Mouse (Mus musculus): ENCODE data around the gene Asb2. TPM values are rescaled to one million over a fixed set of nuclear protein-coding genes. Genes with fewer than 3 reads are reported as not detected.
A peak's percentile ranks its signal among the peaks of the same experiment; 100 is the strongest.

Gene Asb2
- polyA plus RNA-seq, 1 experiment from 2014 or later: 23.6 TPM

DNA sequence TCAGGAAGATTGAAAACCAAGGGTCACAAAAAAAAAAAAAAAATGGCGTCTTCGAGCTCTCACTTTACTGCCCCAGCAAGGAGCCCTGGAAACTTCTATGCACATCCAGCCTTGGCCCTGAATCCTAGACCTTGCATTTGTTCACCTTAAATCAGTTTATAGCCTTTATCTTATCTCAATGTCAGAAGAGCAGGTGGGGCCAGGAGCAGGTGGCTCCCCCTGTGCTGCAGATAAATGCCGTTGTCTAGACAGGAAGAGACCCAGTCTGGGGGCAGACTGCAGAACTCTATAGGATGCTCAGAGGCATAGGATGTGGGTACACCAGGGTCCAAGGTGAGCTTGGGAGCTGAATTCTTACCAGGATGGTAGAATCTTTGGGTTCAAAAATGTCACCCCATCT is 63.4 kb downstream of the Asb2 start:
- no peaks in the 10 kb centered on the region for H3K36me3 ChIP-seq (ENCODE audit: control insufficient read depth, insufficient read depth, low read length)
- ATAC-seq: peak; percentile 77

DNA sequence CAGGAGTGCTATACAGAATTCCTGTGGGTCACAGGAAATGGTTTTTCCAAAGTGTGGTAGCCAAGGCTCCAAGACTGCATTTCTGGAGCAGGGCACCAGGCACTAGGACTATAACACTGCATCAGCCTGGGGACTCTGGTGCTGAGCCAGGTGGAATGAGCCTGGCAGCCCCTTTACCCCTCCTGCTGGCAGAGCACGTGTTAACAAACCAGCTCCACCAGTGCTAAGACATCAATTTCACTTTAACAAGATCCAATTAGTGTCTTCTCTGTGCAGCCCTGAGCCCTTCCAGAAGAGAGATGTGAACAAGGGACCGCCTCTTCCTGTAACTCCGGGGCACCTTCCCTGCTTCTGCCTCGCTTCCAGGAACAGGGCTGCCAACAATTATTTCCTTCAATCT is 68.5 kb downstream of the Asb2 start:
- Histone ChIP-seq H3K9ac (ENCODE audit: low read depth, low read length) (no peak overlapping the region), H3K4me3 (ENCODE audit: low read length) (no peak overlapping the region), H3K27ac (ENCODE audit: low read length) (no peak overlapping the region), H3K4me2 (ENCODE audit: low read depth, low read length) (no peak overlapping the region), H3K4me1 (ENCODE audit: control insufficient read depth, insufficient read depth, low read length) (no peaks in the 10 kb centered on the region), H3K9me3 (ENCODE audit: control insufficient read depth, low read length) (no peaks in the 10 kb centered on the region), H3K36me3 (ENCODE audit: control insufficient read depth, insufficient read depth, low read length) (no peaks in the 10 kb centered on the region), H3K27me3 (replicated peaks; ENCODE audit: control insufficient read depth, insufficient read depth, low read length) (no peaks in the 10 kb centered on the region)
- 74% methylated on average over 4 of the region's 4 CpGs for WGBS
- ATAC-seq: no peak

More for the DNA sequence above, 63.4 kb downstream of the Asb2 start:
- Histone ChIP-seq H3K4me3 (ENCODE audit: low read length) (no peak overlapping the region), H3K9me3 (ENCODE audit: control insufficient read depth, low read length) (no peaks in the 10 kb centered on the region), H3K9ac (ENCODE audit: low read depth, low read length) (no peak overlapping the region), H3K27me3 (replicated peaks; ENCODE audit: control insufficient read depth, insufficient read depth, low read length) (no peaks in the 10 kb centered on the region), H3K4me2 (ENCODE audit: low read depth, low read length) (no peak overlapping the region), H3K4me1 (ENCODE audit: control insufficient read depth, insufficient read depth, low read length) (no peaks in the 10 kb centered on the region), H3K27ac (ENCODE audit: low read length) (no peak overlapping the region)
- 66% methylated on average over 3 of the region's 3 CpGs for WGBS

DNA sequence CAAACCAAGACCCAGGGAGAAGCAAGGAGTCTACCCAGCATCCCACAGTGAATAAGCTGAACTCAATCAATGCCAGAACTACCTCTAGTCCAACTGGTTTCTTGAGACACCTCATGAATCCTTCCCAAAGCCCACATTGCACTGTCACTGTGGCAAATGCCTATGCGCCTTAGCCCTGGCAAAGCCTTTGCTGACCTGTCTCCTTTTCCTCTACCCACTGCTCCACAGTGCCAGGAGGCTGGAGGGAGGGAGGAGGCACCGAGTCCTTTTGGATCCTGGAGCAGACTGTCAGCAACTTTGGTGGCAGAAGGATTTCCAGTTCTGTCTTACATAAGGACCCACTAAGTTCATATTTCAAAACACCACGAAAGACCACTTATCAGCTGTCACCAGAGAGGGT is 72.4 kb downstream of the Asb2 start:
- Histone ChIP-seq H3K9ac (ENCODE audit: low read depth, low read length) (no peak overlapping the region), H3K4me3 (ENCODE audit: low read length) (no peak overlapping the region), H3K4me2 (ENCODE audit: low read depth, low read length) (no peak overlapping the region), H3K9me3 (ENCODE audit: control insufficient read depth, low read length) (no peaks in the 10 kb centered on the region), H3K27ac (ENCODE audit: low read length) (no peak overlapping the region), H3K4me1 (ENCODE audit: control insufficient read depth, insufficient read depth, low read length) (no peaks in the 10 kb centered on the region), H3K36me3 (ENCODE audit: control insufficient read depth, insufficient read depth, low read length) (no peaks in the 10 kb centered on the region), H3K27me3 (replicated peaks; ENCODE audit: control insufficient read depth, insufficient read depth, low read length) (no peaks in the 10 kb centered on the region)
- ATAC-seq: no peak
- 81% methylated on average over 3 of the region's 3 CpGs for WGBS

DNA sequence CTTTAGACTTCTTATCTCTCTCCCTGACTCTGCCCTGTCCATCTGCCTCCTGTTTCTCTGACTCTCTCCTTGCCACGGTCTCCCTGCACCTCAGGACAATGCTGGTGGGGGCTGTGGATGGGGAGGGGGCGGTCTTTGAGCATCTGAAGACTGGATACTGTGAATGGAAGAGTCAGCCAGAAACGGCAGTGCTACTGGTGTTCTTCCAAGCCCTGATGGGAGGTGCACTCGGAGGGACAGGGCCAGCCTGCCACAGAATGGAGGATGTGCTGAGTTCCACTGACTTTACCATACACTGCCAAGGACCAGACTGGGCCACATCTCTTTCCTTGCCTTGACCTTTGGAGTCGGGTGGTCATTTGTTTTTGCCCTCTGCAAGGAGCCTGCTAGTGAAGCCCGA is 72.9 kb downstream of the Asb2 start:
- Histone ChIP-seq H3K4me1 (ENCODE audit: control insufficient read depth, insufficient read depth, low read length) (no peaks in the 10 kb centered on the region), H3K27ac (ENCODE audit: low read length) (no peak overlapping the region), H3K9ac (ENCODE audit: low read depth, low read length) (no peak overlapping the region), H3K4me3 (ENCODE audit: low read length) (no peak overlapping the region), H3K4me2 (ENCODE audit: low read depth, low read length) (no peak overlapping the region), H3K36me3 (ENCODE audit: control insufficient read depth, insufficient read depth, low read length) (no peaks in the 10 kb centered on the region), H3K9me3 (ENCODE audit: control insufficient read depth, low read length) (no peaks in the 10 kb centered on the region), H3K27me3 (replicated peaks; ENCODE audit: control insufficient read depth, insufficient read depth, low read length) (no peaks in the 10 kb centered on the region)
- WGBS: 63% methylated on average over 6 of the region's 6 CpGs
- no peak for ATAC-seq

DNA sequence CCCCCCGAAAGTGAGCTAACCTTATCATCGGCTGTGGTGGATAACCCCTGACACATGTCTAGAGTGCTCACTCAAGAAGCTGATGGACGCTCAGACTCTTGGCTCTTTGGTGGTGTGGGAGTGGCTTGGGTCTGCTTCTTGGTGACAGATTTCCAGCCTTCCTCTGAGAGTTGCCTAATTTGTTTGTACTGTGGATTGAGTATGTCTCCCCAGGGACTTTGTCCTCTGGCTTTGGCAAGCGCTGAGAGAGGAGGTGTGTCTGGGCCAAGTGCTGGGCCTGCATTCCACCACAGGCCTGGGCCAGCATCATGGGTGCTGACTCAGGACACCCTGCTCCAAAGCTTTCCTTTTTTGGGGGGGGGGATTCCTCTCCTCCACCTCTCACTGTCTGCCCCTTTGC is 73.9 kb downstream of the Asb2 start:
- no peak overlapping the region for H3K9ac ChIP-seq (ENCODE audit: low read depth, low read length)
- H3K36me3 ChIP-seq (ENCODE audit: control insufficient read depth, insufficient read depth, low read length): no peaks in the 10 kb centered on the region
- no peak overlapping the region for H3K4me3 ChIP-seq (ENCODE audit: low read length)
- H3K4me2 ChIP-seq (ENCODE audit: low read depth, low read length): no peak overlapping the region
- H3K9me3 ChIP-seq (ENCODE audit: control insufficient read depth, low read length): no peaks in the 10 kb centered on the region
- no peaks in the 10 kb centered on the region for H3K4me1 ChIP-seq (ENCODE audit: control insufficient read depth, insufficient read depth, low read length)
- no peak overlapping the region for H3K27ac ChIP-seq (ENCODE audit: low read length)
- no peaks in the 10 kb centered on the region for H3K27me3 ChIP-seq (replicated peaks; ENCODE audit: control insufficient read depth, insufficient read depth, low read length)
- peak; percentile 96 for ATAC-seq
- WGBS: 39% methylated on average over 4 of the region's 4 CpGs

DNA sequence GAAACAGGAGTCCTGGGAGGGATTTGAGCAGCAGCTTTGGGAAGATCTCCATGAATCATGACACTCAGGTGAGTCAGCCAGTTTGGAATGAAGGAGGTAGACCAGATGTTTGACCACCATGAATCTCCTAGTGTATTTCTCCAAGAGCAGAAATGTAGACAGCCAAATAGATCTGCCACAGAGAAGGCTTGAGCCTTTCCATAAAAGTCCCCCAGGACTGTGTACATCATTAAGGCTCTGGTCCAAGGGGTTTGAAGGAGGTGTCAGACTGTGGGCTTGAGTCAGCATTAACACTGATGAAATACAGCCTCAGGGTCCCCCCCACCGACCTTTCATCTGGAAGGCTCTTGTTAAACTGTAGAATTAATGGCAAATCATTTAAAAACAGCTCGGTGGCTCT is 74.3 kb downstream of the Asb2 start:
- Histone ChIP-seq H3K9me3 (ENCODE audit: control insufficient read depth, low read length) (no peaks in the 10 kb centered on the region), H3K9ac (ENCODE audit: low read depth, low read length) (no peak overlapping the region), H3K4me1 (ENCODE audit: control insufficient read depth, insufficient read depth, low read length) (no peaks in the 10 kb centered on the region), H3K36me3 (ENCODE audit: control insufficient read depth, insufficient read depth, low read length) (no peaks in the 10 kb centered on the region), H3K4me3 (ENCODE audit: low read length) (no peak overlapping the region), H3K4me2 (ENCODE audit: low read depth, low read length) (no peak overlapping the region), H3K27ac (ENCODE audit: low read length) (no peak overlapping the region), H3K27me3 (replicated peaks; ENCODE audit: control insufficient read depth, insufficient read depth, low read length) (no peaks in the 10 kb centered on the region)
- ATAC-seq: peak; percentile 39
- 50% methylated on average over 2 of the region's 2 CpGs for WGBS

DNA sequence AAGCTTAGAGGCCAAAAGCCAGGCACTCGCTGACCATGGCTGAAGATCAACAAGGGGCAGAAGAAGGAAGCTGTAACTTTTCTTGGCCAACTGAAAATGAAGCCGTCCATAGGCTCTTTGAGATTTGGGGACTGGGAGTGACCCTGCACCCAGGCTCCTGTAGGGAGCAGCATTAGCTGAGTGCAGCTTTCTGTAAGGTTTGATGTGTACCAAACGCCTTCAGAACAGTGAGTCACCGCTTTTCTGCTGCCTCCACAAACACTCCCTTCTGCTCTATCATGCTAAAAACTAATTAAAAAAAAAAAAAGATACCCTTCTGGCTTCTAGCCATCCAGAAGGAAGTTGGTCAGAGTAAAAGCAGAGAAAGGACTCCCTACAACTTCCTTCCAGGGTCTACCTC is 79.4 kb downstream of the Asb2 start:
- Histone ChIP-seq H3K36me3 (ENCODE audit: control insufficient read depth, insufficient read depth, low read length) (no peaks in the 10 kb centered on the region), H3K4me1 (ENCODE audit: control insufficient read depth, insufficient read depth, low read length) (no peaks in the 10 kb centered on the region), H3K9me3 (ENCODE audit: control insufficient read depth, low read length) (no peaks in the 10 kb centered on the region), H3K4me2 (ENCODE audit: low read depth, low read length) (no peak overlapping the region), H3K27ac (ENCODE audit: low read length) (no peak overlapping the region), H3K4me3 (ENCODE audit: low read length) (no peak overlapping the region), H3K27me3 (replicated peaks; ENCODE audit: control insufficient read depth, insufficient read depth, low read length) (no peaks in the 10 kb centered on the region), H3K9ac (ENCODE audit: low read depth, low read length) (no peak overlapping the region)
- WGBS: 57% methylated on average over 4 of the region's 4 CpGs
- no peak for ATAC-seq

DNA sequence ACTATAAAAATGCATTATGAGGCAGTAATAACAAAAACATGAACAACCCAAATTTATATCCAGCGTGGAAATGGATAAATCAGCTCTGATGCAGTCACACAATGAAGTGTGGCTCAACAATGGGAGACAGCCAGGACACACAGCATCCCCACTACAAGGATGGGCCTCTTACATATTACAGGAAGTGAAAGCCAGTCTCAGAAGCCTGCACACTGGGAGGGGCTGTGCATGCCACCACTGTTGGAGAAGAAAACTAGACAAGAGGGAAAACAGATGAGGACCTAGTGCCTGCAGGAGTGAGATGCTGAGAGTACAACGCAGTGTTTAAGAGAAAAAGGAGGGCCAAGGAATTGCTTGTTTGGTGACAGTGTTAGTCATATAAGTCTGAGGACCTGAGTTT is 82.1 kb downstream of the Asb2 start:
- Histone ChIP-seq H3K4me3 (ENCODE audit: low read length) (no peak overlapping the region), H3K27ac (ENCODE audit: low read length) (no peak overlapping the region), H3K9me3 (ENCODE audit: control insufficient read depth, low read length) (no peaks in the 10 kb centered on the region), H3K4me2 (ENCODE audit: low read depth, low read length) (no peak overlapping the region), H3K4me1 (ENCODE audit: control insufficient read depth, insufficient read depth, low read length) (no peaks in the 10 kb centered on the region), H3K36me3 (ENCODE audit: control insufficient read depth, insufficient read depth, low read length) (no peaks in the 10 kb centered on the region), H3K9ac (ENCODE audit: low read depth, low read length) (no peak overlapping the region), H3K27me3 (replicated peaks; ENCODE audit: control insufficient read depth, insufficient read depth, low read length) (no peaks in the 10 kb centered on the region; the same call in 1 of the 2 replicates)
- ATAC-seq: no peak
- 73% methylated on average over 2 of the region's 2 CpGs for WGBS

DNA sequence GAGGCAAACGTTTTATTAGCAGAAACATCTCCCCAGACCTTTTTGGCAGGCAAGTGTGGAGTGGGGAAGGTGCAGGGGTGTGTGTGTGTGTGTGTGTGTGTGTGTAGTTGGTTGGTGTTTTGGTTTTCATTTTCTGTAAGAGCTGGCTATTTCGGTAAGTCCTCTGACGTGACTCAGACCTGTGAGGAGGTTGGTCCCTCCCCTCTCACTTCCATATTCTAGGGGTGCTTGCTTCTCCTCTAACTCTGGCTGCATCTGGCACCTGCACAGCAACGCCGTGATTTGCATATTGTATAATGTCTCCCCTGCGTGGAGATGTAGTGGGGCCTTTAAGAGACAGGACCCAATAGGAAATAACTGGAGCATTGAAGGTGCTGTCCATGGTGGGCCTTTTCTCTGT is 82.8 kb downstream of the Asb2 start:
- Histone ChIP-seq H3K9me3 (ENCODE audit: control insufficient read depth, low read length) (no peaks in the 10 kb centered on the region), H3K27me3 (replicated peaks; ENCODE audit: control insufficient read depth, insufficient read depth, low read length) (no peaks in the 10 kb centered on the region; the same call in 1 of the 2 replicates), H3K27ac (ENCODE audit: low read length) (no peak overlapping the region), H3K9ac (ENCODE audit: low read depth, low read length) (no peak overlapping the region), H3K36me3 (ENCODE audit: control insufficient read depth, insufficient read depth, low read length) (no peaks in the 10 kb centered on the region), H3K4me3 (ENCODE audit: low read length) (no peak overlapping the region), H3K4me1 (ENCODE audit: control insufficient read depth, insufficient read depth, low read length) (no peaks in the 10 kb centered on the region), H3K4me2 (ENCODE audit: low read depth, low read length) (no peak overlapping the region)
- no peak for ATAC-seq
- 60% methylated on average over 6 of the region's 6 CpGs for WGBS

DNA sequence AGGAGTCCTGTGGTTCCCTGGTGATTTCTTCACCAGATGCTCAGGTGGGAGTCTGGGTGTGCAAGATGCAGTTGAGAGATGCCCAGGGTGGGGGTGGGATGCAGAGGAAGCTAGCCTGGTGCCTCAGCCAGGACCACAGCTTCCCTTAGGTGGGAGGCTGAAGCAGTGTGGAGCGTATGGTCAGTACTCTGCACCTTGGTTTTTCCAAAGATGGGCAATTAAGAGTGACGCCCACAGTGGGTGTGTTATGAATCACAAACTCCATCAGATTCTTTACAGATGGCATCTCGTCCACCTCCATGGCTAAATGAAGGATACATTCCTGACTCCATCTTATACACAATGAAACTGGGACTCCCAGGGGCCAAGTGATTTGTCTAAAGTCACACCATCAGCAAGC is 83.6 kb downstream of the Asb2 start:
- H3K9me3 ChIP-seq (ENCODE audit: control insufficient read depth, low read length): no peaks in the 10 kb centered on the region
- 87% methylated on average over 3 of the region's 3 CpGs for WGBS
- H3K4me1 ChIP-seq (ENCODE audit: control insufficient read depth, insufficient read depth, low read length): no peaks in the 10 kb centered on the region
- H3K4me3 ChIP-seq (ENCODE audit: low read length): no peak overlapping the region
- no peaks in the 10 kb centered on the region for H3K36me3 ChIP-seq (ENCODE audit: control insufficient read depth, insufficient read depth, low read length)
- no peaks in the 10 kb centered on the region; the same call in 1 of the 2 replicates for H3K27me3 ChIP-seq (replicated peaks; ENCODE audit: control insufficient read depth, insufficient read depth, low read length)
- no peak for ATAC-seq
- no peak overlapping the region for H3K4me2 ChIP-seq (ENCODE audit: low read depth, low read length)
- no peak overlapping the region for H3K27ac ChIP-seq (ENCODE audit: low read length)
- no peak overlapping the region for H3K9ac ChIP-seq (ENCODE audit: low read depth, low read length)

Data from intestine, embryonic 16.5 days (tissue).